Mouse (Mus musculus): ENCODE measurements around the gene Tmem260. TPM values are rescaled to one million over a fixed set of nuclear protein-coding genes. Genes with fewer than 3 reads are reported as not detected.

Tmem260 gene
- polyA plus RNA-seq, 1 experiment from 2014 or later: 17.2 TPM

DNA sequence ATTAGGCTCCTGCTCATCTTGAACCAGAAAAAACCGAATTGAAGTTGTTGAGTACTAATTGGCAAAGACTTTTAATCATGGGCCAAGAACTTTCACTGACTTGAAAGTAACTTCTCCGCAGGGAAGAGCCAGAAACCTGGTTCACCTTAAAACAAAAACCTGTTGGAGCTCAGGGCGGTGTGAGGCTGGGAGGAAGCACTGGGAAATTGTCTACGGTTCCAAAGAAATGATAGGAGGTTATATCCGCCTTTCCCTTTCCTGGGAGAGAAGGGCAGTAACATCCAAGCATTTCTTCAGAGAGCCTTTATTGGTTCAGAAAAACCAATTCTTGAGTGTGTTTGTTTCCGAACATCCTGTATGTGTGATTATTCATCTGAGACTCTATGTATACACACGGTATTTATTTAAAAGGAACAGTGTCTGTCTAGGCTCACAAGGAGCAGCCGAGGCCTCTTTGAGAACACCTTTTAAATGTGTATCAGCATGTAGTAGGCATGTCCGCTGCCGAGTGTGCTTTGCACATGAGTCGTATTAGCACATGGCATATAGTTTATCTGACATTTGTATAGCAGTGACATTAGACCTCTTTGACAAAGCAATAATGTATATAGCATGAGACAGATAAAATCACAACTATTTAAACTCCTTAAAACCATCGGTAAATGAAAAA lies 68.0 kb downstream of the Tmem260 start:
- no peaks in the 10 kb centered on the region for H3K27me3 ChIP-seq (replicated peaks)
- no peak for ATAC-seq (ENCODE audit: insufficient number of reproducible peaks, low FRiP score)
- peaks cover 10% of the 10 kb centered on the region for H3K36me3 ChIP-seq
- H3K27ac ChIP-seq (ENCODE audit: poor library complexity, severe bottlenecking): no peak overlapping the region
- H3K4me3 ChIP-seq: no peak overlapping the region
- 86% methylated on average over 12 of the region's 12 CpGs for WGBS
- H3K9me3 ChIP-seq (replicated peaks): no peaks in the 10 kb centered on the region
- H3K4me2 ChIP-seq: no peak overlapping the region
- H3K9ac ChIP-seq: no peak overlapping the region
- no peaks in the 10 kb centered on the region for H3K4me1 ChIP-seq (replicated peaks)

DNA sequence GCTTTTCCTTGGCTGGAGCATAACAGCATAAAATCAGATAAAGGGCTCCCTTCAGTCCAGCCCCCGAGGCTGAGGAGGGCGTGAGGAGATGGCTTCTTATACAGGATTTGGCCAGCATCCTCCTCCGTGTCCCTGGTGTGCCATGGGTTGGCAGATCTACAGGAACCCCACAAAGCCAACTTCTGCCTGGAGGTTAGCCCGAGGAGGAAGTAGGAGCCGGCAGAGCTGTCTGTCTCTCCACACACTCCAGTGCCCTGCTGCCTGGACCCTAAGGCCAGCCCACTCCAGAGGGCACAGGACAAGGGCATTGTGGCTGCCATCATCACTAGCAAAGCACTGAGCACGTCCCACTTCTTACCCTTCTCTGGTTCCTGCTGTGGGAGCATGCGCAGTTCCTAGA lies 68.7 kb downstream of the Tmem260 start:
- no peak overlapping the region for H3K4me2 ChIP-seq
- no peak overlapping the region for H3K4me3 ChIP-seq
- peaks cover 4% of the 10 kb centered on the region for H3K36me3 ChIP-seq
- no peak for ATAC-seq (ENCODE audit: insufficient number of reproducible peaks, low FRiP score)
- no peak overlapping the region for H3K27ac ChIP-seq (ENCODE audit: poor library complexity, severe bottlenecking)
- H3K27me3 ChIP-seq (replicated peaks): no peaks in the 10 kb centered on the region
- H3K9ac ChIP-seq: no peak overlapping the region
- WGBS: 66% methylated on average over 7 of the region's 7 CpGs
- no peaks in the 10 kb centered on the region for H3K4me1 ChIP-seq (replicated peaks)
- H3K9me3 ChIP-seq (replicated peaks): no peaks in the 10 kb centered on the region

DNA sequence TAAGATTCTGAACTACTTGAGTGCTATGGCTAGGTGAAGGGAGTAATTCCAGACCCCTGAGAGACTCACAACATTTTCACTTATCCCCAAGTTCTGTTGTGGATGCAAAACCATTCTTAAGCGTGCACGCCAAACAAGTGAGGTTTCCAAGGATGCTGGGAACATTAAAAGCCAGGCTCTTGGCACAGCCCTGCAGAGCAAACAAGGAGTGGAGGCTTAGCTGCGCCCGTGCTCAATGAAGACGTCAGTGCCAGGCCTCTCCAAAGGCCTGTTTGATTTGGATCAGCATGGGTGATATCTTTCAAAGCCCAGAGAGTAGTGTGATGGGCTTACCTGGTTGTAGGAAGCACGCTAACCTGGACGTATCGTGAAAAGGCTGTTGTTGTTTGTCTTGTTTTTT lies 69.6 kb downstream of the Tmem260 start:
- no peak overlapping the region for H3K4me2 ChIP-seq
- H3K4me1 ChIP-seq (replicated peaks): no peaks in the 10 kb centered on the region
- no peak overlapping the region for H3K9ac ChIP-seq
- H3K4me3 ChIP-seq: no peak overlapping the region
- no peaks in the 10 kb centered on the region for H3K27me3 ChIP-seq (replicated peaks)
- no peak for ATAC-seq (ENCODE audit: insufficient number of reproducible peaks, low FRiP score)
- no peak overlapping the region for H3K27ac ChIP-seq (ENCODE audit: poor library complexity, severe bottlenecking)
- WGBS: 68% methylated on average over 8 of the region's 8 CpGs
- H3K36me3 ChIP-seq: no peaks in the 10 kb centered on the region
- no peaks in the 10 kb centered on the region for H3K9me3 ChIP-seq (replicated peaks)

DNA sequence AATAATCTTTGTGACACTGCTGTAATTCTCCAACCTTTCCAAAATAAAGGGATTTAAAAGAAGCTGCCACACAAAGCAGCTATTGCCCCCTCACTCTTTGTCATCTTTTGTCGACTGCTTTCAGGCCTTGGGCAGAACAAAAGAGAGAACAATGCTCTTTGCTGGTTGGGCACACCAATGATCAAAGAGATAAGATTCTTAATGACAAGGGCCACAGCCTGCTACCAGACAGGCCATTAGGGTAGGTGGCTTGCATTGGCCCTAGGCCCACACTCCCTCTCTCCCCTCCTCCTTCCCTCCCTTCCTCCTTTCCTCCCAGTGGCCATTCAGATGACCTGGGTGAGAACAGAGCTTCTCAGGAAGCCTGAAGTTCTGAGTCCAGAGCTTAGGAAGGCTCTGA lies 77.4 kb downstream of the Tmem260 start:
- no peaks in the 10 kb centered on the region for H3K9me3 ChIP-seq (replicated peaks)
- ATAC-seq (ENCODE audit: insufficient number of reproducible peaks, low FRiP score): no peak
- 0 out of 2 replicates have a peak, but pooled peaks cover 12% of the 10 kb centered on the region for H3K27me3 ChIP-seq (replicated peaks)
- H3K4me1 ChIP-seq (replicated peaks): no peaks in the 10 kb centered on the region
- no peak overlapping the region for H3K4me3 ChIP-seq
- no peak overlapping the region for H3K9ac ChIP-seq
- no peak overlapping the region for H3K4me2 ChIP-seq
- 29% methylated on average over 1 of the region's 1 CpGs for WGBS
- H3K36me3 ChIP-seq: no peaks in the 10 kb centered on the region
- H3K27ac ChIP-seq (ENCODE audit: poor library complexity, severe bottlenecking): no peak overlapping the region

DNA sequence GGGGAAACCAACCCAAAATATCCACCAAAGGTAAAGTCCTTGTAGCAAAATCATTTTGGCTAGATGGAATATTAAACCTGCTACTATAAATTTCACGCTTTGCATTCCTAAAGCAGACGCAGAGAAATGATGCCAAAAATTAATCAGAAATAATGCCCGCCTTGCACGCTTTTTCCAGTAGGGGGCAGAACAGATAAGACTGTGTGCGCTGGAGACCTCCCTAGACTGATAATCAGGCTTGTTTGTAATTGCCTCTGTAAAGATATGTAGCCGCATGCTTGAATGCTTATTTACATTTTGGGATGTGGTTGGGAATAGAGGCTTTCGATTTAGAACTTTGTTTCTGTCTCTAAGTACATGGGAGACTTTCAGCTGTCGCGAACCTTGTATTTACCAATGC lies 78.2 kb downstream of the Tmem260 start:
- H3K27me3 ChIP-seq (replicated peaks): 0 out of 2 replicates have a peak, but pooled peaks cover 12% of the 10 kb centered on the region
- no peak for ATAC-seq (ENCODE audit: insufficient number of reproducible peaks, low FRiP score)
- no peak overlapping the region for H3K4me2 ChIP-seq
- no peaks in the 10 kb centered on the region for H3K36me3 ChIP-seq
- H3K9ac ChIP-seq: no peak overlapping the region
- no peak overlapping the region for H3K27ac ChIP-seq (ENCODE audit: poor library complexity, severe bottlenecking)
- 46% methylated on average over 9 of the region's 9 CpGs for WGBS
- no peaks in the 10 kb centered on the region for H3K4me1 ChIP-seq (replicated peaks)
- no peak overlapping the region for H3K4me3 ChIP-seq
- no peaks in the 10 kb centered on the region for H3K9me3 ChIP-seq (replicated peaks)

DNA sequence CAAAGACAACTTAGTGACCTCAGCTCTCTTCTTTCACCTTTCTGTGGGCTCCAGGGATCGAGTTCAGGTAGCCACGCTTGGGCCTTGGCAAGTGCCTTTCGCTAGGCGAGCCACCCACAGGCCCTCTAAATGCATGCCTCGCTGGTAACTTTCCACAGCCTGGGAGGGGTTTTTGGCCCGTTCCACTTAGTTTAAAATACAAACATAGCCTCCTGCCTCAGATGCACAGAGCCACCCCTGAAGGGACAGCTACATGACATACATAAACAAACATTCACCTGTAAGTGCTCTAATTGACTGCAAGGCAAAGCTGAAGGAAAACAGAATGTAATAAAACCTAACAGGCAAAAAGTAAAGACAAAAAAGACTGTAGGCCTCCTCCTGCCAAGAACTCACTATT lies 79.1 kb downstream of the Tmem260 start:
- Histone ChIP-seq H3K4me2 (no peak overlapping the region), H3K9ac (no peak overlapping the region), H3K4me3 (no peak overlapping the region), H3K4me1 (replicated peaks) (no peaks in the 10 kb centered on the region), H3K27me3 (replicated peaks) (0 out of 2 replicates have a peak, but pooled peaks cover 12% of the 10 kb centered on the region), H3K9me3 (replicated peaks) (no peaks in the 10 kb centered on the region), H3K36me3 (no peaks in the 10 kb centered on the region), H3K27ac (ENCODE audit: poor library complexity, severe bottlenecking) (no peak overlapping the region)
- 58% methylated on average over 6 of the region's 6 CpGs for WGBS
- ATAC-seq (ENCODE audit: insufficient number of reproducible peaks, low FRiP score): no peak

DNA sequence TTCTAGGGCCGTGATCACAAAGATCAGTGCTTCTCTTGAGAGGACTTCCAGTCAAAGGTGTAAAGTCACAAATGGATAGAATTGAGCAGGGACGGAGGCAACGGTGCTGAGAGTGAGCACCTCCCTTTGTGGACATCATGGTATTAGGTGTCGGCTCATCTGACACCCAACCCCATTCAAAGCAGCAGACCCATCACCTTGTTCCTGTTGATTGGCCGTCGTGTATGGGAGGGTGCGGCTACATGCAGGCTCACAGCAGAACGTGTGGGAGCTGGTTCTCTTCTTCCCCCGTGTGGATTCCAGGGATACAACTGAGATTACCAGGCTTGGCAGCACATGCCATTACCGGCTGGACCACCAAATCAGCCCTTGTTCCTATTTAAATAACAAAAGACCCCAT lies 84.7 kb downstream of the Tmem260 start:
- H3K4me3 ChIP-seq: no peak overlapping the region
- no peak for ATAC-seq (ENCODE audit: insufficient number of reproducible peaks, low FRiP score)
- 0 out of 2 replicates have a peak, but pooled peaks cover 5% of the 10 kb centered on the region for H3K27me3 ChIP-seq (replicated peaks)
- H3K9ac ChIP-seq: no peak overlapping the region
- no peak overlapping the region for H3K27ac ChIP-seq (ENCODE audit: poor library complexity, severe bottlenecking)
- no peaks in the 10 kb centered on the region for H3K9me3 ChIP-seq (replicated peaks)
- WGBS: 55% methylated on average over 10 of the region's 10 CpGs
- no peaks in the 10 kb centered on the region for H3K4me1 ChIP-seq (replicated peaks)
- H3K36me3 ChIP-seq: no peaks in the 10 kb centered on the region
- H3K4me2 ChIP-seq: no peak overlapping the region

DNA sequence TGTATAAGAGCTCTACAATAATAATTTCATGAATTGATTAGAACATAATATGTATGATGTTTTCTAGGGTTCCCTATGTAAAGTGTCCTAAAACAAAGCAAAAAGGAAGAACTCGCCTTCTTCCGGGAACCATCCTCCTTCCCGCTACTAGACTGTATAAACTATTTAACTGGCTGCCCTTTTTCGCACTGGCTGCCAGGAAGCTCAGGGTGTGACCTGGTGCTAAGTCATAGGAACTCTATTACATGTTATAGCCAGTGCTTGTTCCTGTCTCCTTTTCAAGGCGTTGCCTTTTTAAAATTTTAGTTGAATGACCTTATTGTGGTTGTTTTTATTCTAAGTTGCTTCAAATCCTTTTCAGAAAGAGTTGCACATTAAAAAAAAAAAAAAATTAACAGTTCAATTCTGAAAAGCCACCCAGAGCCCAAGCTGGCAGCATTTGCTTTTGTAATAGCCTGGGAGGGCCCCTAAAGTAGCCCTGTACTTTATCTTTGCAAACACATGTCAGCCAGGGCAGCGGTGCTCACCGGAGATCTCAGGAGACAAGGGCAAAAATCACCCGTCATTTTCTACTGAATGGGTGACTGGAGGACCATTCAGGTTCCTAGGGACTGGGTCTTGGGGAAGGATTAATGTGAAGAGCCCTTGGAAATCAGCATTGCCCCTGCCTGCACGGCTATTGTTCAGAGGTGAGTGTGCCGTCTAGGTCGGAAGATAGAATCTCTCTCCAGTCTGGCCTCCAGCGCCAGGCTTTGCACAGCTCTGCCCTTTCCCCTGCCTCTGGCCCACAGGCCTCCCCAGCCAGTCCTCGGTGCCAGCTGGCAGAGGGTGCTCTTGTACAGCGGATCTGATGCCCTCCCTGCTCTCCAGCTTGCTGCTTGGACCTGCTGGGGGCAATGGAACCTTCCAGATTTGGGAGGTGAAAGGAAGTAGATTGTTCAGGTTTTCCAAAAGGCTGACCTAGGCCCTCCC lies 92.2 kb downstream of the Tmem260 start:
- no peaks in the 10 kb centered on the region for H3K36me3 ChIP-seq
- H3K4me2 ChIP-seq: 0 out of 2 replicates have a peak overlapping the region, but pooled peaks have one; percentile 10
- H3K27ac ChIP-seq (ENCODE audit: poor library complexity, severe bottlenecking): no peak overlapping the region
- 61% methylated on average over 14 of the region's 14 CpGs for WGBS
- H3K27me3 ChIP-seq (replicated peaks): no peaks in the 10 kb centered on the region
- no peak overlapping the region for H3K4me3 ChIP-seq
- ATAC-seq (ENCODE audit: insufficient number of reproducible peaks, low FRiP score): peak; percentile 85
- 0 out of 2 replicates have a peak, but pooled peaks cover 3% of the 10 kb centered on the region for H3K4me1 ChIP-seq (replicated peaks)
- H3K9ac ChIP-seq: no peak overlapping the region
- no peaks in the 10 kb centered on the region for H3K9me3 ChIP-seq (replicated peaks)

DNA sequence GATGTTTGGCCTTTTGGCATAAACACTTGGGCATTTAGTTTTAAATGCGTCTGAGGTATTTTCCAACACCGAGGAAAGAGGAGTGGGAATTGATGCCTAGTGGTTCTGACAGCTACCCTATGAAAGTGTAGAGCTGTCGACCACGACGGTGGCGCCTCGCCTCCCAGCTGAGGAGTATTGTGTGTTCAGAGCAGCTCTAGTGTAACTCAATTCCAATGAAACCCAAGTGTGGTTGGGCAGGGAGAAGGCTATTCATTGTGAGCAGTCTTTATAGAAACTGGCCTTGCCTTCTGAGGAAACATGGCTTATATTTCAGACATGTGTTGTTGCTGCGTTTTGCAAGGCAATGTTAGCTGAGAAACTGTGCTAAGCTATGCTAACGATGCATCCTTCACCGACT lies 99.2 kb downstream of the Tmem260 start:
- Histone ChIP-seq H3K4me2 (no peak overlapping the region), H3K4me3 (no peak overlapping the region), H3K9ac (no peak overlapping the region), H3K27ac (ENCODE audit: poor library complexity, severe bottlenecking) (no peak overlapping the region), H3K9me3 (replicated peaks) (no peaks in the 10 kb centered on the region), H3K27me3 (replicated peaks) (no peaks in the 10 kb centered on the region), H3K4me1 (replicated peaks) (0 out of 2 replicates have a peak, but pooled peaks cover 3% of the 10 kb centered on the region), H3K36me3 (no peaks in the 10 kb centered on the region)
- WGBS: 83% methylated on average over 10 of the region's 10 CpGs
- no peak for ATAC-seq (ENCODE audit: insufficient number of reproducible peaks, low FRiP score)

DNA sequence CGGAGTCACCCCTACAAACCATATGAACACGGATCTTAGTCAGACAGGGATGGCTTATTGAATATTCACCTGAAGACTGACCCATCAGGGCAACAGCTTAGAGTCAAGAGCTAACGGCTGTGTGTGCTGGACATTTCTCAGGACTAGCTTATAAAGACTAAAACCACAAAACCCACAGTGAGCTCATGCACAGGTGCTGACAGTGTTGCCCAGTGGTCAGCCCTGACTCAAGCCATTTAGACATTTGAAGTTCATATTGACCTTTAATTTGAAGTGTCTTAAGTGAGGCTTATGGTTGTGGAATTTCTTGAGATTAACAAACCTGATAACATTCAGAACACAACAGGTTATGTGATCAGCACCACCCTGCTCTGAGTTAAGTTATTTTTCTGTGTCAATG lies 100.1 kb downstream of the Tmem260 start:
- Histone ChIP-seq H3K27me3 (replicated peaks) (no peaks in the 10 kb centered on the region), H3K36me3 (no peaks in the 10 kb centered on the region), H3K27ac (ENCODE audit: poor library complexity, severe bottlenecking) (no peak overlapping the region), H3K9me3 (replicated peaks) (0 out of 2 replicates have a peak, but pooled peaks cover 3% of the 10 kb centered on the region), H3K4me2 (no peak overlapping the region), H3K4me3 (no peak overlapping the region), H3K4me1 (replicated peaks) (0 out of 2 replicates have a peak, but pooled peaks cover 3% of the 10 kb centered on the region), H3K9ac (no peak overlapping the region)
- ATAC-seq (ENCODE audit: insufficient number of reproducible peaks, low FRiP score): no peak
- WGBS: 88% methylated on average over 3 of the region's 3 CpGs

DNA sequence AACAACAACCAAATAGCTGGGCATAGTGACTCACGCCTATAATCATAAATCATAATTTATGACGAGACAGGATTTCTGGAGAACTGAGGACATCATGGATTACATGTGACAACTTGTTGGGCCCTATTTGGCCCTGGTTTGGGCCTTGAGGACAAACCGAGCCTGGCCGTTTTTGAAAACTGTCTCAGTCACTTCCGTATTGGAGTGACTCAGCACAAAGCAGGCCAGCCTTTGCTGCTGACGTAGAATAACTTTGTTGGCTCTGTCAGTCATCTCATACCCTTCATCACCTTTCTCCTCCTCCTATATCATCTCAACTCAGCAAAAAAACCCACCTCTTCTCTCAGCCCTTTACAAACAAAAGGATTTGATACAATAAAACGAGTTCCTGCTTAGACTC lies 103.8 kb downstream of the Tmem260 start:
- H3K4me2 ChIP-seq: no peak overlapping the region
- no peaks in the 10 kb centered on the region for H3K36me3 ChIP-seq
- WGBS: 69% methylated on average over 7 of the region's 7 CpGs
- no peak overlapping the region for H3K27ac ChIP-seq (ENCODE audit: poor library complexity, severe bottlenecking)
- H3K27me3 ChIP-seq (replicated peaks): no peaks in the 10 kb centered on the region
- no peak overlapping the region for H3K9ac ChIP-seq
- H3K4me1 ChIP-seq (replicated peaks): peaks cover 4% of the 10 kb centered on the region; the same call in 1 of the 2 replicates
- H3K9me3 ChIP-seq (replicated peaks): 0 out of 2 replicates have a peak, but pooled peaks cover 4% of the 10 kb centered on the region
- ATAC-seq (ENCODE audit: insufficient number of reproducible peaks, low FRiP score): no peak
- H3K4me3 ChIP-seq: no peak overlapping the region
